Mouse (Mus musculus) erythroblast, embryonic 14.5 days (primary cell): Measurements from ENCODE around the gene Rfk.
A peak's percentile ranks its signal among the peaks of the same experiment; 100 is the strongest.

Experiments used
- GATA1 ChIP-seq: IDR thresholded peaks from 2 replicates; pipeline ENCODE4 v1.6.1; 2012; ENCODE audit warnings: low read length, inconsistent platforms, mixed read lengths
- TAL1 ChIP-seq: IDR thresholded peaks from 3 replicates; pipeline ENCODE4 v1.6.1; 2012; ENCODE audit warnings: low read length, inconsistent platforms, mixed read lengths

- TF ChIP-seq GATA1 (0 out of 2 replicates have a peak, but pooled peaks have one; percentile 37), TAL1 (no peak)
Observed at GRCm38 (mm10) chr19:17354797-17355196, 39.0 kb upstream of the Rfk start.
